Mouse (Mus musculus): ENCODE data around the gene Lrrc25. TPM values are rescaled to one million over a fixed set of nuclear protein-coding genes. Genes with fewer than 3 reads are reported as not detected.

Gene Lrrc25
- polyA plus RNA-seq, 1 experiment from 2014 or later, result 2.5 TPM

DNA sequence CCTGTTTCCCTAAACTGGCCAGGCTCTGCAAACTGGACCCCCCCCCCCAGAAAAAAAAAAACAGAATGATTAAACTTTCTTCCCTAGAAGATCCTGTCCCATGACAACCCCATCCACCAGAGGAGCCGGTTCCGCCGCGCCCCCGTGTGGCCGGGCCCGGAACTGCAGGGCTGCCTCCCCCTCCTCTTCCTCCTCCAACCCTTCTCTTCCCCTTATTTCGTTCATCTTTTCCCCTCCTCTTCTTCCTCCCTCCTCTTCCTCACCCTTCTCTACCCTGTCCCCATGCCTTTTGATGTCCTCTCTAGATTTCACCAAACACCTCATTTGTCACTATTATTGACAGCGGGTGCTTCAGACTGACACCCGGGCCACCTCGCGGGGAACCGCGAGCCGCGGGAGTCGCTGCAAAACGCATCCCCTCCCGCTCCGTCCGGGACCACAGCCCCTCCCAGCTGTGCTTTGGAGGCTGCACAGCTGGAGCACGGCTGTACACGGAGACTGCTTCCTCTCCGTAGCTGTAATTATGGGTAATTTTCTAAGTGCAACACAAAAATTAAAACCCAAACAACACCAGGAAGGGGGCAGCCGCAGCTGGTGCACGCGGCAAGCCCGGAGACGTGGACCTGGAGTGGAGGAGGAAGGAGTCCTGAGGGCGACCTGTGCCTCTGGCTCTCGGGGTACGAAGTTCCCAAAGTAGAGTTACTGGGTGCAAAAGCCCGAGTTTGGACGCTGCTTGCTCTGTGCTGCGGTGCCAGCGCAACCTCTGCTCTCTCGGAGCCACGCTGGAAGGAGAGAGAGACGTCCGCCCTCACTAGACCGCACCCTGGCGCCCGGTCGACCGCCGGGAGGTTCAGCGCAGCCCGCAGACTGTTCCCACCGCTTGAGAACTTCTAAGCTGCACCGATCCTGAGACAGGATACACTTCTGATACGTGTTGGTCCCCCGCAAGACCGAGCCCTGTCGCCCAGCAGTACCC lies 4.9 kb upstream of the Lrrc25 start:
- Histone ChIP-seq H3K4me1 (replicated peaks) (peaks cover 29% of the 10 kb centered on the region), H3K27ac (peak overlapping the region; percentile 96), H3K4me3 (replicated peaks) (peak overlapping the region; percentile 79), H3K9me3 (no peaks in the 10 kb centered on the region), H3K9ac (peak overlapping the region; percentile 62), H3K36me3 (no peaks in the 10 kb centered on the region), H3K4me2 (replicated peaks) (peak overlapping the region; percentile 98), H3K27me3 (replicated peaks) (no peaks in the 10 kb centered on the region)
- peak; percentile 14 for ATAC-seq
- under 1% methylated on average over 54 of the region's 54 CpGs for WGBS

DNA sequence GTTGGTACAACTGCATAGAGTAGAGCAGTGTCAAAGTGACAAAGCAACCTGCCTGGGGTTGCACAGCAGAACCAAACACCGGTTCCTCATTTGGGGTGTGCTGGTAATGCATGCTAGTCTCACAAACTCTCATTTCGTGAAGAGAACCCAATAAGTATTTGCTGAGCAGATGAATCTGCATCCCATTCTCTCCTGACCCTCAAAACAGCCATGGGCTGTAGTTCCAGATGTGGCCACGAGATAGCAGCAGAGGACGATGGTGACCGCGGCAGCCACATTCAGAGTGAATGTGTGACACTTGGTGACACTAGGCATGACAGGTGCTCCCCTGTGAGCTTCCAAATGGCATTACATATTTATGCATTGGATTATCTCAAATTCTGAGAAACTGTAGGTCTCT lies 4.1 kb upstream of the Lrrc25 start:
- H3K9ac ChIP-seq, result peak overlapping the region; percentile 62
- WGBS, result under 1% methylated on average over 6 of the region's 6 CpGs
- H3K27me3 ChIP-seq (replicated peaks), result no peaks in the 10 kb centered on the region
- H3K4me2 ChIP-seq (replicated peaks), result peak overlapping the region; percentile 98
- peak overlapping the region; percentile 81 for H3K27ac ChIP-seq
- H3K4me3 ChIP-seq (replicated peaks), result peak overlapping the region; percentile 79
- H3K9me3 ChIP-seq, result no peaks in the 10 kb centered on the region
- ATAC-seq, result 0 out of 2 replicates have a peak, but pooled peaks have one; percentile 0
- no peaks in the 10 kb centered on the region for H3K36me3 ChIP-seq
- peaks cover 29% of the 10 kb centered on the region for H3K4me1 ChIP-seq (replicated peaks)

- Histone ChIP-seq H3K9ac (no peak overlapping the region), H3K4me3 (replicated peaks) (no peak overlapping the region), H3K4me1 (replicated peaks) (peaks cover 15% of the 10 kb centered on the region), H3K9me3 (no peaks in the 10 kb centered on the region), H3K36me3 (no peaks in the 10 kb centered on the region), H3K27me3 (replicated peaks) (no peaks in the 10 kb centered on the region), H3K4me2 (replicated peaks) (no peak overlapping the region), H3K27ac (no peak overlapping the region)
- ATAC-seq, result no peak
- 9% methylated on average over 1 of the region's 1 CpGs for WGBS
Measured at GRCm38 (mm10) chr8:70613763-70614162, 2.2 kb upstream of the Lrrc25 start.

DNA sequence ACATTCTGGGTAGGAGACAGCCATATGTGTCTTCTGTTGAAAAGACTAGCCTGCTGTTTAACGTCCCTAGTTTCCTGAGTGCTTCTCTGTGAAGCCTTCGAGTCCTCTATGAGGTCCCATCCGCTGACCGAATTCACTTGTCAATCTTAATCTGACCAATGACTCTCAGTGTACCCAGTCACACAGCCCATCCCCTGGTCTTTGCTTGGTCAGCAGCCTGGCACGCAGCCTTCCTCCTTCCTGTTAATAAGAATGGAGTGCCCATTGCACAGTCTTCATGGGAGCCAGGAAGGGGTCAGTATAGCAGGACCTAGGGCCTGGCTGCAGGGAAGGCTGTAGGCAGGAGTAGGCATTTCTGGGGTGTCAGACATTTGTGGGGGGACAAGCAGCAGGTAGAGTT lies 1.5 kb upstream of the Lrrc25 start:
- H3K4me1 ChIP-seq (replicated peaks), result peaks cover 8% of the 10 kb centered on the region
- H3K36me3 ChIP-seq, result no peaks in the 10 kb centered on the region
- H3K9ac ChIP-seq, result no peak overlapping the region
- H3K27me3 ChIP-seq (replicated peaks), result no peaks in the 10 kb centered on the region
- WGBS, result 67% methylated on average over 5 of the region's 5 CpGs
- H3K4me3 ChIP-seq (replicated peaks), result no peak overlapping the region
- H3K4me2 ChIP-seq (replicated peaks), result no peak overlapping the region
- no peak overlapping the region for H3K27ac ChIP-seq
- no peak for ATAC-seq
- no peaks in the 10 kb centered on the region for H3K9me3 ChIP-seq

DNA sequence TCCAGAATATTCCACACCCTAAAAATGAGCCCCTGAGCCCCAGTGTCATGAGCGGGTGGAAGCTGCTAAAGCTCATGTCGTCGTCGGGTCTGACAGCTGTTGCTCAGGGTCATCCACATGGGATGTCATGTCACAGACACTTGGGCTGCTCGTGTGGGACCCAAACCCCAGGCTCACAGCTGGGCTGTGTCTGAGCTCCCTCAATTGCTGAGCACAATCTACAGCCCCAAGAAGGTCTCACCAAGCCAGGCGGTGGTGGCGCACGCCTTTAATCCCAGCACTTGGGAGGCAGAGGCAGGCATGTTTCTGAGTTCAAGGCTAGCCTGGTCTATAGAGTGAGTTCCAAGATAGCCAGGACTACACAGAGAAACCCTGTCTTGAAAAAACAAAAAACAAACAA lies 674 bp upstream of the Lrrc25 start:
- 85% methylated on average over 8 of the region's 8 CpGs for WGBS
- Histone ChIP-seq H3K4me2 (replicated peaks) (no peak overlapping the region), H3K9me3 (no peaks in the 10 kb centered on the region), H3K9ac (no peak overlapping the region), H3K27me3 (replicated peaks) (no peaks in the 10 kb centered on the region), H3K4me1 (replicated peaks) (peaks cover 5% of the 10 kb centered on the region), H3K4me3 (replicated peaks) (no peak overlapping the region), H3K27ac (no peak overlapping the region), H3K36me3 (no peaks in the 10 kb centered on the region)
- no peak for ATAC-seq

- no peak for ATAC-seq
- no peaks in the 10 kb centered on the region; the same call in 1 of the 2 replicates for H3K4me1 ChIP-seq (replicated peaks)
- no peaks in the 10 kb centered on the region for H3K9me3 ChIP-seq
- H3K36me3 ChIP-seq, result no peaks in the 10 kb centered on the region
- H3K9ac ChIP-seq, result no peak overlapping the region
- 57% methylated on average over 11 of the region's 11 CpGs for WGBS
- no peak overlapping the region for H3K27ac ChIP-seq
- no peak overlapping the region for H3K4me2 ChIP-seq (replicated peaks)
- H3K4me3 ChIP-seq (replicated peaks), result no peak overlapping the region
- H3K27me3 ChIP-seq (replicated peaks), result no peaks in the 10 kb centered on the region
Measured at GRCm38 (mm10) chr8:70616645-70617044, 690 bp downstream of the Lrrc25 start.

DNA sequence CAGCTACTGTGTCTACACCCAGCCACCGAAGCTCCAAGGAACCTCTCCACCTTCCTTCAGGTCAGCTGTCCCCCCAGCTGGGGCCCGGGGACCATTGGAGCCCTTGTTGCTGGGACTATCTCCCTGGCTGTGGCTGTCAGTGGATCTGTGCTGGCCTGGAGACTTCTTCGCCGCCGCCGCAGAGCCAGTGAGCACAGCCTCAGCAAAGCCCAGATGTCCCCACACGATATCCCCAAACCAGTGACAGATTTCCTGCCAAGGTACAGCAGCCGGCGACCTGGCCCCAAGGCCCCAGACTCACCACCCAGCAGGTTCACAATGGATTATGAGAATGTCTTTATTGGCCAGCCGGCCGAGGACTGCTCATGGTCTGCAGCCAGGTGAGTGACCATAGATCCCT lies 2.0 kb downstream of the Lrrc25 start:
- no peak overlapping the region for H3K4me3 ChIP-seq (replicated peaks)
- no peaks in the 10 kb centered on the region for H3K27me3 ChIP-seq (replicated peaks)
- WGBS, result 83% methylated on average over 11 of the region's 11 CpGs
- no peaks in the 10 kb centered on the region for H3K9me3 ChIP-seq
- no peaks in the 10 kb centered on the region; the same call in 1 of the 2 replicates for H3K4me1 ChIP-seq (replicated peaks)
- H3K4me2 ChIP-seq (replicated peaks), result no peak overlapping the region
- H3K9ac ChIP-seq, result no peak overlapping the region
- no peak for ATAC-seq
- H3K36me3 ChIP-seq, result no peaks in the 10 kb centered on the region
- H3K27ac ChIP-seq, result no peak overlapping the region

DNA sequence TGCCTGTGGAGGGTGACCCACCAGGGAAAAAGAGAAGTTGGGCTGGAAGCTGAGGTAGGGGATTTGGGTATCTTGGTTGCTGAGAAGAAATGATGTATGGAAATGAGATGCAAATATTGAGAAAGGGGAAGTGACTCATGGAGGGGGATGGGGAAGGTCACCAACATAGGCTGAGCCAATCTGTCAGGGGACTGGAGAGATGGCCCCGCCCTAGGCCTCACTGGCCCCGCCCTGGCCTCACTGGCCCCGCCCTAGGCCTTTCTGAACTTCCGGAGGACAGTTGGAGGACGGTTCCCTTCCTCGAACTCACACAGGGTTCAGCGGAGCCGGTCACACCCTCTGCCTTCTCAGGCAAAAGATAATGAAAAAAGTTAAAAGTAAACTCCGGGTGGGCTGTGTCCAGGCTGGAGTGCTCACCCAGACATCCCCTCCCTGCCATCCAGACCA lies 3.0 kb downstream of the Lrrc25 start:
- Histone ChIP-seq H3K4me2 (replicated peaks) (no peak overlapping the region), H3K9me3 (no peaks in the 10 kb centered on the region), H3K4me3 (replicated peaks) (no peak overlapping the region), H3K9ac (no peak overlapping the region), H3K36me3 (no peaks in the 10 kb centered on the region), H3K27me3 (replicated peaks) (no peaks in the 10 kb centered on the region), H3K27ac (no peak overlapping the region), H3K4me1 (replicated peaks) (no peaks in the 10 kb centered on the region; the same call in 1 of the 2 replicates)
- 34% methylated on average over 9 of the region's 9 CpGs for WGBS
- ATAC-seq, result peak; percentile 89

DNA sequence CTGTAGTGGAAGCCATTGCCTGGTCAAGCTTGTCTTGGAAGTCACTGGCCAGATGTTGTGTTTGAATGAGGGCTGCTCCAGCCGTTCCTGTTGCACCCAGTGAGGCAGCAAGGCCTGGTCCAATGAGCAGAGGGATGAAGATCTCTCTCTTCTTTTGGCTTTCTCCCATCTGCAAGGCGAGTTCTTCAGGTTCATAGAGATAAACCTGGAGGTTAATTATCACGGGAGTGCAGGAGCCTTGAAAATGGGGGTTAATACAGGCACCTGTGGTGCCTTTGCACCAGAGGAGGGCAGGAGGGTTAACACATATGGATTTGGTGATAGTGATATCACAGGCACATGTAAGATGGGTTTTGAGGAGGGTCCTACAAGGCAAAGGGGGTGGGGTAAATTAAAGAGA lies 6.3 kb downstream of the Lrrc25 start:
- Histone ChIP-seq H3K9me3 (no peaks in the 10 kb centered on the region), H3K4me2 (replicated peaks) (no peak overlapping the region), H3K9ac (no peak overlapping the region), H3K27me3 (replicated peaks) (no peaks in the 10 kb centered on the region), H3K36me3 (no peaks in the 10 kb centered on the region), H3K4me1 (replicated peaks) (no peaks in the 10 kb centered on the region; the same call in 1 of the 2 replicates), H3K27ac (no peak overlapping the region), H3K4me3 (replicated peaks) (no peak overlapping the region)
- ATAC-seq, result no peak
- WGBS, result 41% methylated on average over 3 of the region's 3 CpGs

DNA sequence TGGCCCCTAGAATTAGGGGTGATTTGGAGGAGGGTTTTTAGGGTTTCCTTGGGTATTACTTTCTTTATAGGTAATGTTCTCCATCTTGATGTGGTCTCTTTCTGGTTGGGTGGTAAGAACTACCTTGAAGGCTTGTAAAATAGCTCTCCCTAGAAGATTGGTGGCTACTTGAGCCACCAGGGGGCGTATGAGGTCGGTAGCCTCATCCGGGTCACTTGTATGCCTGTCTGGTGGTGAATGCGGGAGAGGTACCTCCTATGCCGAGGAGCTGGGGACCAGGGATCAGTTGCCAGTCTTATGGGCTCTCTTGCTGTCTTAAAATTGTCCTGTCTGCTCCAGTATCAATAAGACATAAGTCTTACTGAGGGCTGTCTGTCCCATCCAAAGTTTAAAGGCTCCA lies 9.1 kb downstream of the Lrrc25 start:
- peaks cover 7% of the 10 kb centered on the region; the same call in 1 of the 2 replicates for H3K4me1 ChIP-seq (replicated peaks)
- ATAC-seq, result no peak
- H3K4me3 ChIP-seq (replicated peaks), result no peak overlapping the region
- 15% methylated on average over 5 of the region's 5 CpGs for WGBS
- no peaks in the 10 kb centered on the region for H3K27me3 ChIP-seq (replicated peaks)
- H3K9me3 ChIP-seq, result no peaks in the 10 kb centered on the region
- no peak overlapping the region for H3K27ac ChIP-seq
- H3K9ac ChIP-seq, result no peak overlapping the region
- no peak overlapping the region for H3K4me2 ChIP-seq (replicated peaks)
- H3K36me3 ChIP-seq, result no peaks in the 10 kb centered on the region

DNA sequence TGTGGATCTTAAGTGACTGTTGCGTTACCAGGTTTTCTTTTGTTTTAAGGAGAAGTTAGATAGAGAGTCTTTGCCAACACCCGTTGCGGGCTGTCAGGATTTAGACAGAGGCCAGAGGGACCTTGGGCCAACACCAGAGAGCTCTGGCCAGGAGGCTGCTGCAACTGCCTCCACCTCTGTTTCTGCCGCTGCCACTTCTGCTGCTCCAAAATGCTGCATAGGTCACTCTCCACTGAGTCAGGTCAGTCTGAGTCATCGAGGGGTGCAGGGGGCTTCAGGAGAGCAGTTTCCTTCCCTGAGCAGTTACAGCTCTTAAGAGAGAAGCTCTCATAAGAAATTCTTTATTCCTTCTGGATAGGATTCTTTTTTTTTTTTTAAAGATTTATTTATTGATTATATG lies 11.1 kb downstream of the Lrrc25 start:
- no peak for ATAC-seq
- Histone ChIP-seq H3K4me1 (replicated peaks) (peaks cover 26% of the 10 kb centered on the region), H3K36me3 (no peaks in the 10 kb centered on the region), H3K27me3 (replicated peaks) (no peaks in the 10 kb centered on the region), H3K4me3 (replicated peaks) (no peak overlapping the region), H3K9me3 (no peaks in the 10 kb centered on the region), H3K27ac (no peak overlapping the region), H3K9ac (no peak overlapping the region), H3K4me2 (replicated peaks) (no peak overlapping the region)
- 87% methylated on average over 5 of the region's 5 CpGs for WGBS

GRCm38 (mm10) chr8:70628986-70629490 lies 13.1 kb downstream of the Lrrc25 start:
- WGBS, result 58% methylated on average over 7 of the region's 7 CpGs
- no peaks in the 10 kb centered on the region for H3K36me3 ChIP-seq
- H3K9ac ChIP-seq, result no peak overlapping the region
- H3K4me3 ChIP-seq (replicated peaks), result no peak overlapping the region; the same call in 1 of the 2 replicates
- H3K27me3 ChIP-seq (replicated peaks), result no peaks in the 10 kb centered on the region
- no peaks in the 10 kb centered on the region for H3K9me3 ChIP-seq
- ATAC-seq, result no peak
- peaks cover 35% of the 10 kb centered on the region for H3K4me1 ChIP-seq (replicated peaks)
- H3K4me2 ChIP-seq (replicated peaks), result peak overlapping the region; percentile 84
- no peak overlapping the region for H3K27ac ChIP-seq

Data from intestine, embryonic 15.5 days (tissue).